Mouse (Mus musculus) ES-E14 (cell line): Measurements from ENCODE around the gene Krtap31-2. TPM values are rescaled to one million over a fixed set of nuclear protein-coding genes. Genes with fewer than 3 reads are reported as not detected.

Experiments
- DNase-seq: peaks from one replicate; pipeline ENCODE4 v3.0.0-alpha.2; 2013; ENCODE audit warnings: low read depth, low spot score
- H3K27ac ChIP-seq: 2 replicates; pipeline ENCODE4 v1.5.1; 2012; ENCODE audit warnings: low read depth, mild to moderate bottlenecking, low read length, moderate library complexity, mixed read lengths; ENCODE audit not compliant: poor library complexity, insufficient read depth, severe bottlenecking
- H3K36me3 ChIP-seq: 2 replicates; pipeline ENCODE4 v1.6.1; 2012; ENCODE audit warnings: mild to moderate bottlenecking, low read length, moderate library complexity, mixed read lengths; ENCODE audit not compliant: control insufficient read depth, poor library complexity, insufficient read depth, severe bottlenecking
- H3K4me1 ChIP-seq, 2 experiments: fragments of 150-350 bp in 1 of 2; sonication (generic) in 1 of 2; 2 replicates each; pipeline ENCODE4 v1.6.1; 2012; ENCODE audit warnings: low read length in 2 of 2, mild to moderate bottlenecking in 1 of 2, mixed read lengths in 1 of 2; ENCODE audit not compliant: control insufficient read depth in 2 of 2, insufficient read depth in 2 of 2, poor library complexity in 1 of 2
- H3K4me3 ChIP-seq, 2 experiments: fragments of 150-350 bp in 1 of 2; sonication (generic) in 1 of 2; 2 replicates each; pipeline ENCODE4 v1.5.1; 2012; ENCODE audit warnings: low read length in 2 of 2, low read depth in 1 of 2, mild to moderate bottlenecking in 1 of 2, mixed read lengths in 1 of 2; ENCODE audit not compliant: insufficient read depth in 1 of 2, poor library complexity in 1 of 2, severe bottlenecking in 1 of 2
- H3K9ac ChIP-seq: 2 replicates; pipeline ENCODE4 v1.6.1; 2012; ENCODE audit warnings: low read depth, mild to moderate bottlenecking, low read length, mixed read lengths; ENCODE audit not compliant: poor library complexity, insufficient read depth, severe bottlenecking
- H3K9me3 ChIP-seq: fragments of 150-350 bp; sonication (generic); 2 replicates; pipeline ENCODE4 v1.6.1; 2012; ENCODE audit warnings: low read depth, mild to moderate bottlenecking, low read length; ENCODE audit not compliant: control insufficient read depth, insufficient read depth
- CHD2 ChIP-seq: IDR thresholded peaks from 2 replicates; pipeline ENCODE4 v1.6.1; 2014; ENCODE audit warnings: mild to moderate bottlenecking, low read depth, low read length, inconsistent platforms
- HCFC1 ChIP-seq: IDR thresholded peaks from 2 replicates; pipeline ENCODE4 v1.6.1; 2012; ENCODE audit warnings: low read length, inconsistent platforms, borderline replicate concordance; ENCODE audit not compliant: insufficient read depth
- MAFK ChIP-seq: IDR thresholded peaks from 2 replicates; pipeline ENCODE4 v1.6.1; 2014; ENCODE audit warnings: mild to moderate bottlenecking, low read depth, low read length, inconsistent platforms; ENCODE audit not compliant: insufficient read depth
- ZC3H11A ChIP-seq: IDR thresholded peaks from 2 replicates; pipeline ENCODE4 v1.6.1; 2012; ENCODE audit warnings: low read depth, mild to moderate bottlenecking, inconsistent platforms, low read length, borderline replicate concordance
- ZNF384 ChIP-seq: IDR thresholded peaks from 2 replicates; pipeline ENCODE4 v1.6.1; 2012; ENCODE audit warnings: low read depth, low read length, inconsistent platforms
- in situ Hi-C, 2 experiments: fragments of 600-800 bp; cut with MboI; formaldehyde crosslinking; loops; one replicate each; pipeline ENCODE4 v1.15.1; 2025; ENCODE audit warnings: low sequenced_read_pairs in 2 of 2, inconsistent platforms in 1 of 2; ENCODE audit not compliant: unreplicated experiment in 2 of 2
- total RNA-seq: library from RNA; depleted of rRNA; stranded (reverse); fragments of 300-350 nt; gene quantifications from 2 replicates; pipeline ENCODE4 v1.2.3, GENCODE M21; 2012; rRNA removed

Gene Krtap31-2
- not detected in 2 replicates for total RNA-seq

GRCm38 (mm10) chr11:99935991-99936390 is at the start of gene Krtap31-2:
TSS of gene Krtap31-2 (plus strand) at chr11:99936291.
- no peak within 1 kb of the TSS for H3K27ac ChIP-seq
- in situ Hi-C loops: no loop called here

GRCm38 (mm10) chr11:99907620-99908019 is 28.5 kb upstream of the Krtap31-2 start, which contains the start of gene Krtap31-1:
TSS of gene Krtap31-1 (plus strand) at chr11:99907920.
- Histone ChIP-seq H3K9me3 (no peaks in the 10 kb centered on the region), H3K36me3 (no peaks in the 10 kb centered on the region), H3K9ac (no peak within 1 kb of the TSS), H3K27ac (no peak within 1 kb of the TSS), H3K4me1 (no peaks in the 10 kb centered on the region), H3K4me3 (no peak within 1 kb of the TSS)
- in situ Hi-C loops: no loop called here
- TF ChIP-seq CHD2 (no peak), ZC3H11A (no peak), ZNF384 (no peak), HCFC1 (no peak), MAFK (no peak)
- DNase-seq: no peak

More at GRCm38 (mm10) chr11:99935991-99936390, at the start of gene Krtap31-2:
- Histone ChIP-seq H3K36me3 (no peaks in the 10 kb centered on the region), H3K9me3 (no peaks in the 10 kb centered on the region), H3K9ac (no peak within 1 kb of the TSS), H3K4me3 (no peak within 1 kb of the TSS), H3K4me1 (no peaks in the 10 kb centered on the region)
- no peak for DNase-seq
- TF ChIP-seq MAFK (no peak), CHD2 (no peak), ZC3H11A (no peak), ZNF384 (no peak), HCFC1 (no peak)

GRCm38 (mm10) chr11:99914451-99914850 is 21.6 kb upstream of the Krtap31-2 start, which contains the start of gene Gm11565:
TSS of gene Gm11565 (plus strand) at chr11:99914751.
- Histone ChIP-seq H3K9ac (no peak within 1 kb of the TSS), H3K36me3 (no peaks in the 10 kb centered on the region), H3K27ac (no peak within 1 kb of the TSS), H3K4me3 (no peak within 1 kb of the TSS), H3K4me1 (peaks cover 0 to 2% of the 10 kb centered on the region in 2 experiments; a peak in 1 of 4 replicates), H3K9me3 (no peaks in the 10 kb centered on the region)
- in situ Hi-C loops: no loop called here
- DNase-seq: no peak
- no peak for TF ChIP-seq MAFK
- TF ChIP-seq HCFC1: no peak
- no peak for TF ChIP-seq CHD2

- Histone ChIP-seq H3K4me1 (no peaks in the 10 kb centered on the region), H3K4me3 (no peak overlapping the region), H3K27ac (no peak overlapping the region), H3K9me3 (no peaks in the 10 kb centered on the region), H3K36me3 (no peaks in the 10 kb centered on the region), H3K9ac (no peak overlapping the region)
- peak; percentile 42 for DNase-seq
- in situ Hi-C loops: no loop called here
- TF ChIP-seq MAFK (no peak), CHD2 (peak; percentile 64; the same call in 1 of the 2 replicates)
Observed at GRCm38 (mm10) chr11:99937751-99938264, 1.7 kb downstream of the Krtap31-2 start.

GRCm38 (mm10) chr11:99948175-99948574 is 12.1 kb downstream of the Krtap31-2 start, which contains the start of gene Krtap9-5:
TSS of gene Krtap9-5 (plus strand) at chr11:99948475.
- H3K9ac ChIP-seq: no peak within 1 kb of the TSS
- no peak within 1 kb of the TSS for H3K27ac ChIP-seq
- DNase-seq: no peak
- H3K4me1 ChIP-seq: no peaks in the 10 kb centered on the region
- TF ChIP-seq MAFK (no peak), CHD2 (no peak), ZC3H11A (no peak), HCFC1 (no peak), ZNF384 (no peak)
- in situ Hi-C loops: no loop called here
- no peak within 1 kb of the TSS for H3K4me3 ChIP-seq
- no peaks in the 10 kb centered on the region for H3K36me3 ChIP-seq
- no peaks in the 10 kb centered on the region for H3K9me3 ChIP-seq
